Mouse (Mus musculus): Measurements from ENCODE around the gene Pcsk1n. TPM values are rescaled to one million over a fixed set of nuclear protein-coding genes. Genes with fewer than 3 reads are reported as not detected.

The Pcsk1n gene
- 0.18 and 0.19 TPM in 2 replicates for polyA plus RNA-seq (2015; fragmentation: Nextera tagmentation; extraction: Ambion mirVana)

GRCm38 (mm10) chrX:7919601-7920383 lies at the start of gene Pcsk1n:
Gene Pcsk1n (plus strand): TSS chrX:7919822.
- ATAC-seq (ENCODE audit: low read depth): no peak
- H3K27me3 ChIP-seq: peaks cover 66% of the 10 kb centered on the region

DNA sequence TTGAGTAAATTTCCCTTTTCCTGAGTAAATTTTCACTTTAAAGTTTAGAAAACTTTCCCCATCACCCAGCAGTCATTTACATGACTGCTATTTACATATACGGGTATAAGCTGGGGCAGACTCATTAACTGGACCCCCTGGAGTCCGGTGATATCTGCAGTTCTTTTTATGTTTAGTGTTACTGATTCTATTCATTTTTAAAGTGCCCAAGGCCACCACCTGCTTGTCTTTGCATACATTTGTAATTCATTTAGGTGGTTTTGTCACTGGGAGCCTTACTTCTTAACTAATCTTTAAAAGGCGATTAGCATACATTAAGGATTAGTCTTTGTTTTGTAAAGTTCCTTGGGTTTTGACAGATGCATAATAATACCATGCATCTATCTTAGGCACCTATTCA lies 49.8 kb upstream of the Pcsk1n start:
- no peak overlapping the region for H3K27ac ChIP-seq
- H3K27me3 ChIP-seq: no peaks in the 10 kb centered on the region
- H3K9ac ChIP-seq: no peak overlapping the region
- H3K4me3 ChIP-seq (replicated peaks): no peak overlapping the region
- 59% methylated on average over 3 of the region's 3 CpGs for WGBS (ENCODE audit: insufficient replicate concordance)
- H3K4me2 ChIP-seq: no peak overlapping the region
- DNase-seq (no peak), ATAC-seq (ENCODE audit: low read depth) (no peak)
- H3K9me3 ChIP-seq (replicated peaks): no peaks in the 10 kb centered on the region
- H3K36me3 ChIP-seq: peaks cover 68% of the 10 kb centered on the region
- H3K4me1 ChIP-seq (replicated peaks): peaks cover 11% of the 10 kb centered on the region

More at GRCm38 (mm10) chrX:7919601-7920383, at the start of gene Pcsk1n:
- Histone ChIP-seq H3K9me3 (replicated peaks) (no peaks in the 10 kb centered on the region), H3K4me1 (replicated peaks) (0 out of 2 replicates have a peak, but pooled peaks cover 2% of the 10 kb centered on the region), H3K36me3 (no peaks in the 10 kb centered on the region), H3K27ac (no peak within 1 kb of the TSS), H3K9ac (no peak within 1 kb of the TSS), H3K4me3 (replicated peaks) (no peak within 1 kb of the TSS), H3K4me2 (no peak within 1 kb of the TSS)
- DNase-seq: no peak
- WGBS (ENCODE audit: insufficient replicate concordance): 12% methylated on average over 31 of the region's 40 CpGs

DNA sequence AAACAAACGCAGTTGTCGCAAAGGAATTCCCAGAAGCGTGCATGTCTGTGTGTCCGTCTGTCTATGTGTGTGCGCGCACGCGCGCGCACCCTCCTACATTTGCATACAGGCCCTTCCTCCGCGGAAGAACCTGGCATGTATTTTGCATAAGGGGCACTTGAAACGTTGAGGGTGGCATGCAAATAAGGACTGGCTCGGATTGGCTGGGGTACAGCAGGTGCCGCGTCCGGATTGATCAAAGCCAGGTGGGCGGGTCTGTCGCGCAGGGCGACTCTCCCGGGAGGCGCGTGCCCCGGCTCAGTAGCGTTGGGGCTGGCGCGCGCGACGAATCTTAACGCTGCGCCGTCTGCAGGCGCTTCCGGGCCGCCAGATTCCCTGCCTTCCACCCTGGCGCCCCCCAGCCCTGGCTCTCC lies 41.6 kb upstream of the Pcsk1n start, which contains the start of gene Pim2:
TSS of gene Pim2 (plus strand) at position 256 of the 413 bp plus-strand sequence.
- peak within 1 kb of the TSS; percentile 59 for H3K4me3 ChIP-seq (replicated peaks)
- peaks cover 32% of the 10 kb centered on the region for H3K36me3 ChIP-seq
- no peak within 1 kb of the TSS; the same call in 1 of the 2 replicates for H3K27ac ChIP-seq
- ATAC-seq (ENCODE audit: low read depth): peak; percentile 95
- peak within 1 kb of the TSS; percentile 68 for H3K9ac ChIP-seq
- peak within 1 kb of the TSS; percentile 90 for H3K4me2 ChIP-seq
- DNase-seq: peak; percentile 79
- H3K27me3 ChIP-seq: no peaks in the 10 kb centered on the region
- H3K9me3 ChIP-seq (replicated peaks): no peaks in the 10 kb centered on the region
- H3K4me1 ChIP-seq (replicated peaks): peaks cover 24% of the 10 kb centered on the region
- 15% methylated on average over 38 of the region's 38 CpGs for WGBS (ENCODE audit: insufficient replicate concordance)

DNA sequence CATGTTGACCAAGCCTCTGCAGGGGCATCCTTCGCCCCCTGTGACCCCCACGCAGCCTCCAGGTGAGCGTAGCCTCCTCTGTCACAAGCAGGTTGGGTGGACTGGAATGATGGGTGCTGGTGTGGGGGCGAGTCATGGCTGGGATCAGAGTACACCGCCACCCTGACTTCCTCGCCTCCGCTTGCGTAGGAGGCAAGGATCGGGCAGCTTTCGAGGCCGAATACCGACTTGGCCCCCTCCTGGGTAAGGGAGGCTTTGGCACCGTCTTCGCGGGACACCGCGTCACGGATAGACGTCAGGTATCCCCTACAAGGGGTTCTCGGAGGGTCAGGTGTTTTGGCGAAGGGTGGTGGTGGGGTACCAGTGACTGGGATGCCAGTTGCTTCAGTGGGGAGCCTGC lies 41.1 kb upstream of the Pcsk1n start:
- peaks cover 24% of the 10 kb centered on the region for H3K4me1 ChIP-seq (replicated peaks)
- H3K27ac ChIP-seq: no peak overlapping the region
- DNase-seq (no peak), ATAC-seq (ENCODE audit: low read depth) (peak; percentile 18)
- no peaks in the 10 kb centered on the region for H3K9me3 ChIP-seq (replicated peaks)
- H3K4me2 ChIP-seq: peak overlapping the region; percentile 90
- peak overlapping the region; percentile 59 for H3K4me3 ChIP-seq (replicated peaks)
- peak overlapping the region; percentile 68 for H3K9ac ChIP-seq
- H3K36me3 ChIP-seq: peaks cover 27% of the 10 kb centered on the region
- H3K27me3 ChIP-seq: no peaks in the 10 kb centered on the region
- 9% methylated on average over 21 of the region's 21 CpGs for WGBS (ENCODE audit: insufficient replicate concordance)

DNA sequence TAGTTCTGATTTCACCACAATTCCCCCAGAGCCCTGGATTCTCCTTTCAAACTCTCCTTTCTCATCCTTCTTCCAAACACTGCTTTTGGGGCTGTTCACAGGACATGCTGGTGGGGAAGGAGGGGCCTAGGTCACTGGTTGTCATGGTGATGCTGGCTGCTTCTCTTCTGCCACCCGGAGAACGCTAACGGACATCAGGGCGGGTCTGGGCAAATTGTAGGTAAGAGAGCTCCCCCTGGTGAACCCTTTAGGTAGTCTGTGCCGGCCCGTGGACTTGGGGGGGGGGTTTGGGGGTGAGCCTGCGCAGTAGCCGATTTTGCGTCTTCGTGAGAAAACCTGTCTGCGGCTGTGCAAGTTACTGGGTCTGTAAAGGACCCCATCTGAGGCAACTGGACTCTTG lies 39.8 kb upstream of the Pcsk1n start:
- 7% methylated on average over 11 of the region's 11 CpGs for WGBS (ENCODE audit: insufficient replicate concordance)
- Histone ChIP-seq H3K36me3 (peaks cover 14% of the 10 kb centered on the region), H3K27me3 (no peaks in the 10 kb centered on the region), H3K27ac (no peak overlapping the region), H3K4me1 (replicated peaks) (peaks cover 25% of the 10 kb centered on the region), H3K9me3 (replicated peaks) (no peaks in the 10 kb centered on the region), H3K4me2 (peak overlapping the region; percentile 90), H3K9ac (no peak overlapping the region), H3K4me3 (replicated peaks) (0 out of 2 replicates have a peak overlapping the region, but pooled peaks have one; percentile 16)
- ATAC-seq (ENCODE audit: low read depth) (no peak), DNase-seq (peak; percentile 45)

DNA sequence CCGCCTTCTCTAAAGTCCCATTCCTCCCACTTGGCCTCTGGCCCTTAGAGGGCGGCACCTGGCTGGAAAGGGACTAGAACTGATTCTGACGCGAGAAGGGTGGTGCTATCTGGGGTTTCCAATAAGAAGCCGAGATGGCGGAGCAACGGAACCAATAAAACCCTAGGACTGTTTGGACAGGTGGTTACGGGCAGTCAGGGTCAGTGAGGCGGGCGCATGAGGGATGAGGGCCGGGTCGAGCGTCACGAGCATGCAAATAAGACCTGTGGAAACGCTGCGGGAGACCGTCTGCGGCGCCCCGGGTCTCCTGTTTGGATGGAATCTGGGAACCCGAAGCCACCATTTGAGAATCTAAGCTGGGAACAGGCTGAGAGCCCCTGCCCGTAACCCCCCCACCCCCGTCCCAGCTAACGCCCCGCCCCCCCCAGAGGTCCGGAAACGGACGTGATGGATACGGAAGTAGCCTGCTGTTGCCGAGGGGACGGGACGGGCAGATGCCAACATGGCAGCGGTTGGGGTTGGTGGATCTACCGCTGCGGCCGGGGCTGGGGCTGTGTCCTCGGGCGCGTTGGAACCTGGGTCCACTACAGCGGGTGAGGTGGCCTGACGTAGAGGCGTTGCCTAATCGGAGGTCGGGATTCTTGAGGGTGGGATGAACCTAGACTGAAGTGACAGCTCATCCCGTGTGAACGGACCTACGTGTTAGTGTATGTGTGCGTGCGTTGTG lies 35.6 kb upstream of the Pcsk1n start, which contains the start of gene Slc35a2:
TSS of gene Slc35a2 (plus strand) at position 188 of the 727 bp plus-strand sequence.
- Histone ChIP-seq H3K9ac (peak within 1 kb of the TSS; percentile 66), H3K9me3 (replicated peaks) (no peaks in the 10 kb centered on the region), H3K27me3 (no peaks in the 10 kb centered on the region), H3K36me3 (no peaks in the 10 kb centered on the region), H3K4me2 (peak within 1 kb of the TSS; percentile 75), H3K4me1 (replicated peaks) (peaks cover 19% of the 10 kb centered on the region), H3K27ac (peak within 1 kb of the TSS; percentile 63), H3K4me3 (replicated peaks) (peak within 1 kb of the TSS; percentile 72)
- 7% methylated on average over 47 of the region's 49 CpGs for WGBS (ENCODE audit: insufficient replicate concordance)
- DNase-seq (peak; percentile 77), ATAC-seq (ENCODE audit: low read depth) (peak; percentile 95)

DNA sequence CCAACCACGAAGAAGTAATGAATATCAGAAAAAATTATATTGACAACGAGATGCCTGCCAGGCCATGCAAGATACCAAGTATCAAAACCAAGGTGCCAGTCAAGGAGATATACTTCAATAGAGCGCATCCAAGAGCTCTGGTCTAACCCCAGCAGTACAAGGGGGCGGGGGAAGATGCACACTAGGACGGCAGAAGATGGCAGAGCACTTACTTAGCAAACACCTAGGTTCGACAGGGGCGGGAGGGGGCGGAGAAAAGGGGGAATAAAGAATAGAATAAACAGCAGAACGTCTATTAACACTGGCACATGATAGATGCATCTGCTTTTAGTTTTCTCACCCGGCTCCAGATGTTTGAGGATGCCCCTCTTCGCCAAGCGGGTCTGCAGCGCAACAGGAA lies 21.4 kb upstream of the Pcsk1n start:
- peak overlapping the region; percentile 67; the same call in 1 of the 2 replicates for H3K27ac ChIP-seq
- WGBS (ENCODE audit: insufficient replicate concordance): 26% methylated on average over 13 of the region's 13 CpGs

DNA sequence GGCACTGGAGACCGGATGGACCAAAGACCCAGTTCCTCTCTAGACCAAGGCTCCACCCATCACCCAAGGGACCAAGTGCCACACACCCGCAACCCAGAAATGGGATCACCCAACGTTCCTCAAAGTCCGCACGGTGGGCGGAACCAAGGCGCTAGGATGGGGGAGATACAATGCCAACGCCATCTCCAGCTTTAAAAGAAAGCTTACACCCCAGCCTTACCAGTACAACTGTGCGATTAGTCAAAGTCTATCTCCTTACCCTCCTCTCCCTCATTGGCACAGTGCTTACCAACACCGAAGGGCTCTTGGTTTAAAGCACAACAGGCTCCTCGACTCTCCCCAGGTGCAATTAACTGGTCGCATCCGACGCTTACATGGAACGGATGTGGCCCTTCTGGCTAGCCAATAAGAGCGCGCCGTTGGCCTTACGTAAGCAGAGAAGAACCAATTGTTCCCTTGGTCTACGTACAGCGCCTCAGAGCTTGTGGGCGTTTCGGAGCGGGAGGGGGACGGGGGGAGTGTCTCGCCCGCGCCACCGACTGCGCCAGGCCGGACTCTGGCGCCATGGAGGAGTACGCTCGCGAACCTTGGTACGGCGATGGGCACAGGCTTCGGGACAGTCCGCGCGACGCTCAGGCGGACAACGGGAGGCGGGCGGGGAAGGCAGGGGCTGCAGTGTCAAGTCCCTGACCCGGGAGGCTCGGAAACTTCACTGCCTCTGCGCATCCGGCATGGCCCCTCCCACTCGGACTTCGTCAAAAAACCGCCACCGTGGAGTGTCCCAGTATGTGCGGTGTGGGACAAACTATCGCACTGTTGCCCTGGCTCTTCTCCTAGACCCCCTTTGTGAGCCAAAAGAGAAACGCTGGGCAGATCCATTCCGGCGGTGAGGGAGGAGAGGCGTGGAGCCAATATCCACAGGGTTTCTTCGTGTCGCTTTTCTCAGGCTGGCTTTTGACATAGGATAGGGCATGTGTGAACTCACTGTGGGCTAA lies 20.4 kb upstream of the Pcsk1n start, which contains the start of the genes Pqbp1 and Timm17b:
TSS of gene Pqbp1 (minus strand) at position 390 of the 995 bp plus-strand sequence.
TSS of gene Timm17b (plus strand) at position 478 of the 995 bp plus-strand sequence.
- Histone ChIP-seq H3K27me3 (no peaks in the 10 kb centered on the region), H3K36me3 (peaks cover 18% of the 10 kb centered on the region), H3K27ac (peak within 1 kb of the TSS; percentile 73), H3K9me3 (replicated peaks) (no peaks in the 10 kb centered on the region), H3K4me2 (peak within 1 kb of the TSS; percentile 75), H3K4me3 (replicated peaks) (peak within 1 kb of the TSS; percentile 69), H3K9ac (peak within 1 kb of the TSS; percentile 72), H3K4me1 (replicated peaks) (peaks cover 13% of the 10 kb centered on the region)
- WGBS (ENCODE audit: insufficient replicate concordance): 10% methylated on average over 62 of the region's 62 CpGs
- DNase-seq (peak; percentile 84), ATAC-seq (ENCODE audit: low read depth) (peak; percentile 99)

More for the DNA sequence above, 21.4 kb upstream of the Pcsk1n start:
- H3K36me3 ChIP-seq: peaks cover 21% of the 10 kb centered on the region
- ATAC-seq (ENCODE audit: low read depth): no peak
- peak overlapping the region; percentile 68 for H3K4me2 ChIP-seq
- peaks cover 13% of the 10 kb centered on the region for H3K4me1 ChIP-seq (replicated peaks)
- H3K9me3 ChIP-seq (replicated peaks): no peaks in the 10 kb centered on the region
- H3K9ac ChIP-seq: peak overlapping the region; percentile 70
- no peak for DNase-seq
- peak overlapping the region; percentile 69 for H3K4me3 ChIP-seq (replicated peaks)
- no peaks in the 10 kb centered on the region for H3K27me3 ChIP-seq

GRCm38 (mm10) chrX:7904441-7904840 lies 15.2 kb upstream of the Pcsk1n start:
- WGBS (ENCODE audit: insufficient replicate concordance): 82% methylated on average over 5 of the region's 5 CpGs
- no peak overlapping the region for H3K27ac ChIP-seq
- H3K9ac ChIP-seq: no peak overlapping the region
- H3K4me1 ChIP-seq (replicated peaks): peaks cover 8% of the 10 kb centered on the region
- H3K27me3 ChIP-seq: no peaks in the 10 kb centered on the region
- H3K9me3 ChIP-seq (replicated peaks): no peaks in the 10 kb centered on the region
- H3K4me2 ChIP-seq: no peak overlapping the region
- no peak overlapping the region for H3K4me3 ChIP-seq (replicated peaks)
- ATAC-seq (ENCODE audit: low read depth) (no peak), DNase-seq (no peak)
- H3K36me3 ChIP-seq: peaks cover 12% of the 10 kb centered on the region

DNA sequence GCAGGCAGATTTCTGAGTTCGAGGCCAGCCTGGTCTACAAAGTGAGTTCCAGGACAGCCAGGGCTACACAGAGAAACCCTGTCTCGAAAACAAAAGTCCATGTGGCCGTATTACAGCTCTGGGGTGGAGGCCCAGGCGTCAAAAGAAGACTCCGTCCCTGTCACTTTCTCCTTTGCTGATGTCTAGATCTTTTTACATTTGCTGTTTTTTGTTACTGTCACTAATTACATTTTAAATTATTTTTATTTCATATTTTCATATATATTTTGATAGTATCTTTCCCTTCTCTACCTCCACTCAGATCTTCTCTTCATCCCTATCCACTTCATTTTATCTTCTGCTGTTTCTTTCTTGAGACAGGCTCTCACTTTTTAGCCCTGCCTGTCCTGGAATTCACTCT lies 11.9 kb upstream of the Pcsk1n start, which contains the start of gene Gm10491:
TSS of gene Gm10491 (minus strand) at position 101 of the 400 bp plus-strand sequence.
- no peak for DNase-seq
- Histone ChIP-seq H3K36me3 (peaks cover 12% of the 10 kb centered on the region), H3K27me3 (no peaks in the 10 kb centered on the region), H3K27ac (no peak within 1 kb of the TSS), H3K4me3 (replicated peaks) (no peak within 1 kb of the TSS), H3K9ac (no peak within 1 kb of the TSS), H3K4me1 (replicated peaks) (no peaks in the 10 kb centered on the region), H3K4me2 (no peak within 1 kb of the TSS), H3K9me3 (replicated peaks) (no peaks in the 10 kb centered on the region)
- no peak for ATAC-seq (ENCODE audit: low read depth)
- 70% methylated on average over 5 of the region's 5 CpGs for WGBS (ENCODE audit: insufficient replicate concordance)

All from liver, embryonic 13.5 days (tissue).